In genomic region chr12:64917578-64918471, GRCm38 (mm10) we compare ENCODE assay signal across 8 mouse cellular contexts. TPM values are rescaled to one million over a fixed set of nuclear protein-coding genes. Genes with fewer than 3 reads are reported as not detected.
DNase-seq lines count a peak whose midpoint lies in the region; ATAC-seq and TF ChIP-seq lines count a peak whose summit lies in the region.

TSS of gene Gm527 (plus strand) at chr12:64917906.

- peak within 1 kb of the TSS; percentile 83 for H3K4me2 ChIP-seq in forebrain, postnatal 0 days (ENCODE audit: low read depth)
- H3K4me2 ChIP-seq in lung, embryonic 15.5 days: peak within 1 kb of the TSS; percentile 93

- H3K36me3 ChIP-seq in MEL (ENCODE audit: control insufficient read depth in 1 of 2, insufficient read depth in 2 of 2, low read length in 2 of 2): peaks cover 0 to 7% of the 10 kb centered on the region in 2 experiments; a peak in 2 of 4 replicates
- H3K36me3 ChIP-seq in forebrain, postnatal 0 days (ENCODE audit: insufficient read depth): peaks cover 7% of the 10 kb centered on the region
- no peaks in the 10 kb centered on the region for H3K36me3 ChIP-seq in lung, embryonic 15.5 days

- DNase-seq in MEL (ENCODE audit: low read depth, low spot score): peak; percentile 97
- DNase-seq in cerebellum, adult 2 months: peak; percentile 94 to 97
- DNase-seq in forebrain, postnatal 0 days: peak; percentile 95
- peak; percentile 96 for DNase-seq in heart, postnatal 4 days
- peak; percentile 92 to 93 for DNase-seq in layer of hippocampus, adult 8-10 months (ENCODE audit: low spot score in 2 of 2)
- DNase-seq in ovary, adult 18-20 months (ENCODE audit: low spot score): peak; percentile 94
- peak; percentile 96 for DNase-seq in thymus, postnatal 0 days (ENCODE audit: low spot score)

- TF ChIP-seq CTCF in MEL (IDR thresholded peaks at IDR 0.05 in 2 of 3, conservative IDR thresholded peaks at IDR 0.05 in 1 of 3; ENCODE audit: control insufficient read depth in 1 of 3, insufficient read depth in 1 of 3, low read depth in 2 of 3, low read length in 3 of 3, poor library complexity in 1 of 3, severe bottlenecking in 1 of 3): no peak
- TF ChIP-seq CTCF in cerebellum, adult 2 months (IDR thresholded peaks at IDR 0.05; ENCODE audit: borderline replicate concordance, insufficient read depth, low read depth, low read length): no peak
- TF ChIP-seq CTCF in forebrain, postnatal 0 days (IDR thresholded peaks at IDR 0.05; ENCODE audit: low read depth): no peak

- peak within 1 kb of the TSS; percentile 78 for H3K9ac ChIP-seq in MEL (ENCODE audit: control insufficient read depth, low read depth, low read length, poor library complexity, severe bottlenecking)
- peak within 1 kb of the TSS; percentile 76 for H3K9ac ChIP-seq in forebrain, postnatal 0 days
- peak within 1 kb of the TSS; percentile 75 for H3K9ac ChIP-seq in lung, embryonic 15.5 days

- no peaks in the 10 kb centered on the region for H3K9me3 ChIP-seq in MEL (replicated peaks; ENCODE audit: insufficient read depth, low read length)
- H3K9me3 ChIP-seq in forebrain, postnatal 0 days (ENCODE audit: low read length): no peaks in the 10 kb centered on the region
- H3K9me3 ChIP-seq in lung, embryonic 15.5 days: no peaks in the 10 kb centered on the region

- peak; percentile 35 to 66; a peak in 3 of 4 replicates for TF ChIP-seq POLR2A in MEL (IDR thresholded peaks at IDR 0.05; ENCODE audit: control insufficient read depth in 1 of 2, insufficient read depth in 1 of 2, low read depth in 1 of 2, low read length in 2 of 2, poor library complexity in 1 of 2)
- TF ChIP-seq POLR2A in cerebellum, adult 2 months (IDR thresholded peaks at IDR 0.05; ENCODE audit: borderline replicate concordance, insufficient read depth, low read length): 0 out of 2 replicates have a peak, but pooled peaks have one; percentile 36

- no peak for TF ChIP-seq RAD21 in MEL (IDR thresholded peaks at IDR 0.05; ENCODE audit: low read depth, low read length)

- no peak within 1 kb of the TSS for H3K27ac ChIP-seq in MEL (ENCODE audit: control insufficient read depth, low read depth, low read length)
- H3K27ac ChIP-seq in cerebellum, adult 2 months (ENCODE audit: insufficient read depth, low read length): no peak within 1 kb of the TSS
- H3K27ac ChIP-seq in forebrain, postnatal 0 days (ENCODE audit: low read depth, low read length): peak within 1 kb of the TSS; percentile 85
- peak within 1 kb of the TSS; percentile 66 for H3K27ac ChIP-seq in lung, embryonic 15.5 days

- no peaks in the 10 kb centered on the region for H3K27me3 ChIP-seq in MEL (ENCODE audit: control insufficient read depth in 1 of 2, insufficient read depth in 2 of 2, low read length in 2 of 2)
- no peaks in the 10 kb centered on the region for H3K27me3 ChIP-seq in cerebellum, adult 2 months (ENCODE audit: control insufficient read depth, insufficient read depth, low read length)
- no peaks in the 10 kb centered on the region for H3K27me3 ChIP-seq in forebrain, postnatal 0 days (ENCODE audit: insufficient read depth, low read length)
- H3K27me3 ChIP-seq in lung, embryonic 15.5 days: no peaks in the 10 kb centered on the region

- peaks cover 2 to 3% of the 10 kb centered on the region in 2 experiments; a peak in 2 of 4 replicates for H3K4me1 ChIP-seq in MEL (ENCODE audit: control insufficient read depth in 1 of 2, insufficient read depth in 2 of 2, low read length in 2 of 2)
- H3K4me1 ChIP-seq in cerebellum, adult 2 months (ENCODE audit: control insufficient read depth, insufficient read depth, low read length): no peaks in the 10 kb centered on the region
- H3K4me1 ChIP-seq in forebrain, postnatal 0 days (ENCODE audit: insufficient read depth): no peaks in the 10 kb centered on the region
- no peaks in the 10 kb centered on the region for H3K4me1 ChIP-seq in lung, embryonic 15.5 days

- TF ChIP-seq EP300 in MEL (IDR thresholded peaks at IDR 0.05; ENCODE audit: low read depth in 1 of 2, low read length in 2 of 2): no peak

- H3K79me2 ChIP-seq in MEL (ENCODE audit: control insufficient read depth, insufficient read depth, low read length, poor library complexity): peaks cover 2% of the 10 kb centered on the region; the same call in 1 of the 2 replicates

- peak; percentile 100 for ATAC-seq in forebrain, postnatal 0 days
- ATAC-seq in lung, embryonic 15.5 days (ENCODE audit: borderline replicate concordance, extremely low read depth, low FRiP score, low TSS enrichment): peak; percentile 100

- under 1% methylated on average over 88 of the region's 93 CpGs for WGBS in cerebellum, adult 2 months
- 2% methylated on average over 68 of the region's 93 CpGs for WGBS in forebrain, postnatal 0 days
- under 1% methylated on average over 89 of the region's 93 CpGs for whole genome bisulfite sequencing in lung, embryonic 15.5 days

- H3K4me3 ChIP-seq in MEL (ENCODE audit: control insufficient read depth in 1 of 2, insufficient read depth in 1 of 2, low read depth in 2 of 2, low read length in 2 of 2): peak within 1 kb of the TSS; percentile 93 to 99
- H3K4me3 ChIP-seq in cerebellum, adult 2 months (replicated peaks; ENCODE audit: insufficient read depth, low read depth, low read length): peak within 1 kb of the TSS; percentile 59
- peak within 1 kb of the TSS; percentile 90 for H3K4me3 ChIP-seq in forebrain, postnatal 0 days (ENCODE audit: low read depth, low read length)
- peak within 1 kb of the TSS; percentile 84 for H3K4me3 ChIP-seq in lung, embryonic 15.5 days

TF ChIP-seq in MEL, 35 proteins besides CTCF, POLR2A, EP300 and RAD21 (continues in another document):
- peak; percentile 91 for TF ChIP-seq NRF1 (IDR thresholded peaks at IDR 0.05; ENCODE audit: insufficient read depth, low read depth, low read length, poor library complexity, severe bottlenecking)
- no peak for TF ChIP-seq MAFK (IDR thresholded peaks at IDR 0.05; ENCODE audit: borderline replicate concordance, low read depth, low read length)
- no peak for TF ChIP-seq CHD2 (IDR thresholded peaks at IDR 0.05; ENCODE audit: low read length)
- no peak for TF ChIP-seq JUND (IDR thresholded peaks at IDR 0.05; ENCODE audit: low read depth, low read length)
- TF ChIP-seq POLR2AphosphoS5 (IDR thresholded peaks at IDR 0.05; ENCODE audit: borderline replicate concordance, low read depth, low read length): no peak
- peak; percentile 47; the same call in 1 of the 2 replicates for TF ChIP-seq ELF1 (IDR thresholded peaks at IDR 0.05; ENCODE audit: low read depth, low read length)
- peak; percentile 89 for TF ChIP-seq MAX (IDR thresholded peaks at IDR 0.05; ENCODE audit: low read length)
- TF ChIP-seq TBP (IDR thresholded peaks at IDR 0.05; ENCODE audit: low read depth, low read length): no peak
- no peak for TF ChIP-seq SMC3 (IDR thresholded peaks at IDR 0.05; ENCODE audit: low read depth, low read length)
- no peak for TF ChIP-seq USF1 (IDR thresholded peaks at IDR 0.05; ENCODE audit: low read depth, low read length)
- TF ChIP-seq TCF12 (IDR thresholded peaks at IDR 0.05; ENCODE audit: low read depth, low read length): no peak
- TF ChIP-seq POLR2AphosphoS2 (IDR thresholded peaks at IDR 0.05; ENCODE audit: low read length): no peak
- peak; percentile 88 for TF ChIP-seq SIN3A (IDR thresholded peaks at IDR 0.05; ENCODE audit: low read length)
- TF ChIP-seq UBTF (IDR thresholded peaks at IDR 0.05; ENCODE audit: borderline replicate concordance, insufficient read depth, low read depth, low read length): 0 out of 2 replicates have a peak, but pooled peaks have one; percentile 34
- TF ChIP-seq RCOR1 (IDR thresholded peaks at IDR 0.05; ENCODE audit: low read depth, low read length): no peak
- peak; percentile 77 for TF ChIP-seq MXI1 (IDR thresholded peaks at IDR 0.05; ENCODE audit: low read depth, low read length)
- no peak for TF ChIP-seq ZC3H11A (IDR thresholded peaks at IDR 0.05; ENCODE audit: low read depth, low read length)
- TF ChIP-seq USF2 (IDR thresholded peaks at IDR 0.05; ENCODE audit: borderline replicate concordance in 1 of 2, insufficient read depth in 1 of 2, low read depth in 1 of 2, low read length in 2 of 2): no peak
- TF ChIP-seq MEF2A (IDR thresholded peaks at IDR 0.05; ENCODE audit: extremely low read depth, insufficient replicate concordance, low read depth, low read length, poor library complexity, severe bottlenecking): no peak
- TF ChIP-seq ETS1 (IDR thresholded peaks at IDR 0.05; ENCODE audit: low read depth, low read length): peak; percentile 39; the same call in 1 of the 2 replicates
- no peak for TF ChIP-seq CHD1 (IDR thresholded peaks at IDR 0.05; ENCODE audit: low read depth, low read length)
- TF ChIP-seq BHLHE40 (IDR thresholded peaks at IDR 0.05; ENCODE audit: borderline replicate concordance, low read depth, low read length): no peak; the same call in 1 of the 2 replicates
- TF ChIP-seq MYC (IDR thresholded peaks at IDR 0.05; ENCODE audit: low read depth, low read length): no peak
- TF ChIP-seq HCFC1 (IDR thresholded peaks at IDR 0.05; ENCODE audit: low read depth, low read length): peak; percentile 49; the same call in 1 of the 2 replicates
- no peak for TF ChIP-seq ZKSCAN1 (IDR thresholded peaks at IDR 0.05; ENCODE audit: low read depth, low read length)
- TF ChIP-seq KAT2A (conservative IDR thresholded peaks at IDR 0.05; ENCODE audit: low read depth, low read length): no peak
- no peak for TF ChIP-seq TAL1 (IDR thresholded peaks at IDR 0.05; ENCODE audit: low read length)
- TF ChIP-seq NELFE (IDR thresholded peaks at IDR 0.05; ENCODE audit: low read depth, low read length): no peak; the same call in 1 of the 2 replicates
- TF ChIP-seq MYB (IDR thresholded peaks at IDR 0.05; ENCODE audit: low read depth, low read length): no peak
- TF ChIP-seq MAZ (IDR thresholded peaks at IDR 0.05; ENCODE audit: low read depth, low read length): 0 out of 2 replicates have a peak, but pooled peaks have one; percentile 79
- no peak for TF ChIP-seq ZNF384 (IDR thresholded peaks at IDR 0.05; ENCODE audit: low read depth, low read length)

RNA-seq across cellular contexts. Expression of gene Gm527, which starts in this region (rescaled TPM):
- total RNA-seq in MEL (2012; rRNA removed): 1.1 and 1.7 TPM in 2 replicates
- 1 to 10 TPM in 1 of 2 experiments, not detected in 1; 2.6 TPM for polyA plus RNA-seq in MEL (2012; ENCODE audit: insufficient read depth in 1 of 2, insufficient read length in 2 of 2, low read depth in 1 of 2, low replicate concordance in 2 of 2, missing spikeins in 1 of 2)
- polyA plus RNA-seq in cerebellum, adult 2 months (2012; rRNA removed): 8.0 and 9.0 TPM in 2 replicates
- 12.2 and 24.8 TPM in 2 replicates for total RNA-seq in forebrain, postnatal 0 days (2014; rRNA removed)
- polyA plus RNA-seq in forebrain, postnatal 0 days (2015; fragmentation: Nextera tagmentation; extraction: Ambion mirVana): 1.6 and 2.1 TPM in 2 replicates
- 1 to 10 TPM; 3.8 to 4.9 TPM for total RNA-seq in heart, postnatal 4 days (2021)
- 10 to 100 TPM in 3 of 4 experiments, 1 to 10 TPM in 1; 9.4 to 19.4 (median 13.2) TPM for total RNA-seq in layer of hippocampus, adult 8-10 months (2022)
- 1.4 and 4.3 TPM in 2 replicates for polyA plus RNA-seq in lung, embryonic 15.5 days (2015; fragmentation: Nextera tagmentation; extraction: Ambion mirVana)
- polyA plus RNA-seq in thymus, postnatal 0 days (2015; fragmentation: Nextera tagmentation; extraction: Ambion mirVana): 2.0 and 2.8 TPM in 2 replicates

Comparison
In these comparisons a context has a peak if more than half of its experiments do, and no peak if none do; other contexts are left out.
1. H3K27ac ChIP-seq: peak in forebrain, postnatal 0 days (single experiment) and lung, embryonic 15.5 days (single experiment); none in MEL (single experiment) and cerebellum, adult 2 months (single experiment).
2. Peak in every context shown above with its lines, with median percentiles within 50 percentile points of each other: DNase-seq, H3K4me3 ChIP-seq and H3K9ac ChIP-seq.